Mouse (Mus musculus) A20 (cell line): Measurements from ENCODE around the gene Ttll13.

Source experiments
- DNase-seq: peaks from one replicate; pipeline ENCODE4 v3.0.0-alpha.2; 2011; ENCODE audit warnings: low read depth, low spot score

Ttll13 gene

DNA sequence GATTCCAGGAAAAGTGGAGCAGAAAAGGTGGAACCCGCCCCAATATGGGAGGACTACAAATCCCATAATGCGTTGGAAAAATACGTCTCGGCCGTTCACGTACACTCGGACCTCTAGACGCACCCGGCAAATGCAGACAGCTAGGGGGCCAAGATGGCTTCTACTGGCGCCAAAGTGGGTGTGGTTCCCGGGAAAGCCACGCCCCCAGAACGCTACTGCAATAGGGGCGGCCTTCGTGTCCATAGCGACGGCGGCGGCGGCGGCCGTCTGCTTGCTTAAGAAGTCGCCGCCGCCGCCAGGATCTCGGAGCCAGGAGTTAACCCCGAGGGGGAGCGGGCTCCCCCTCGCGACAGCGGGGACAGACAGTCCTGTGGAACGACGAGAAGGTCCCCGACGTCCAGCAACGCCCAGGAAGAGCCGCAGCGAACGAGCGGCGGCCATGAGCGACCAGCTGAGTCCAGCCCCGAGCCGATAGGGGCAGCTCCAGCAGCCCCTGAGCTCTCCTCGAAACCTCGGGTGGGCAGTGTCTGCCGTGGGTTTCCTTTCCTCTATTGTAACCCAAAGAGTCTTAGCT is at the start of gene Ttll13:
Ttll13 (plus strand) TSS at position 229 of the 574 bp plus-strand sequence.
- peak; percentile 97 for DNase-seq

DNA sequence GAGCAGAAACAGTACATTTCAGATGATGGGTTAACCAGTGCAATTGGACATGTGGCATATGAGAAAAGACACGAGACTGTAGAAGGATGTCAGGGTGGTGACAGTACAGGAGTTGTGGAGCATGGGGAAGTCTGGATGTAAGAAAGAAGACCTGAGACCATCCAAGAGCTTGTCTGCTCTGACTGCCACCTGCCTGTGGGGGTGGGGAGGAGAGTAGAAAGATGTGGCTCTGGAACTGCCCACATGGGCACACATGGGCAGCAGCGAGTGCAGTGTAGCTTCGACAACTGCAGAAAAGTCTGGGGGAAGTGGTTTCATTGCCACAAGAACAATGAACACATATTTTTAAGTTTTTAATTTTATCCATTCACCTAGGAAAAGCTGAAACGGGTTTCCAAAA is 48.8 kb upstream of the Ttll13 start:
- DNase-seq, result peak; percentile 50

DNA sequence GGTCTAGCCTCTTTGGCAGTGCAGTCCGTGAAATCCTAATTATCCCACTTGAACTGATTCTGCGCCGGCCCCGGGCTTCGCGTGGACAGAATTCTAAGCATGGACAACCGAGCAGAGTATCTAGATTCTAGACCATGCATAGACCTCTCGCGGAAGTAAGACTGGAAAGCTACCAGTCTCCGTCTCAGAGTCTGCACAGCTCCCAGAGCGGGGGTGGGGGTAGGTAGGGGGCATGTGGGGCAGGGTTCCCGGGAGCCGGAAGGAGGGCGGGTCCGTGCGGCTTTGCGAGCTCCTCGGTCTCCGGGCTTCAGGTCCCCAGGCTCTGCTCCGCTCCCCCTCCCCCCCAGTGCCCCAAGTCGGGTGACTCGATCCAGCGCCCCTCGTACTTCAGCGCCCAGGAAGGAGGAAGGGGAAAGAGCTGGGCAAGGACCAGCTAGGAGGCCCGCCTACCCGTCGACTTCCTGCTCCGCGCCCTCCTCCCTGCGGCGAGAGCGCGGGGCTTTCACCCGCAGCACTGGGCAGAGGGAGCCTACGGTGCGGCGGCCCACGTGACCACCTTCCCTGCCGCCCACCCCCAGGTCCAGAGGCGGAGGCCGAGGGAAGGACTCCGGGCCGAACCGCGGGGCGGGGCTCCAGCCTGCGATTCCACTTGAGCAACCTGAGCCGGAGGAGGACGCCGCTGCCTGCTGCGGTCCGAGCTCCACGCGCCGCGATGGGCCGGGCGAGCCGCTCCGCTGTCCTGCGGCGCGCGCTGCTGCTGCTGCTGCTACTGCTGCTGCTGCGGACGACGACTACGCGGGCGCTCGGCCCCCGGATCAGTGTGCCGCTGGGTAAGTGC is 48.0 kb upstream of the Ttll13 start:
- peak; percentile 80 for DNase-seq

DNA sequence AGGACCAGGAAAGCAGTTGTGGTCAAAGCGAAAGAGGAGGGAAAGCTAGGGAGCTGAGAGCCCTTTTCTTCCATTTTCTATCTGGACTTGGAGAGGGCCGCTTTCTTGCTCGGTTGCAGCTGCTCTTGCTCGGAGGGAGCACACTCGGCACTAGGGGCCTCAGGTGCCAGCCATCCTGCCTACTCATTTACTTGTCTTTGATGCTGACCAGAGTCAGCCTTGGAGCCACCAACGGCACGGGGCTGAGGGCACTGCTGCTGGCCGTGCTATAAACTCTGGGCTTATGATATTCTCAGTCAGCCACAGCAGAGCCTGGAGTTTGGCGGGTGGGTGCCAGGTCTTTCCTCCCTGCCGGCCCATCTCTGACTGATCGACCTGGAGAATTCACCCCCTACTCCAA is 47.3 kb upstream of the Ttll13 start:
- DNase-seq, result no peak

DNA sequence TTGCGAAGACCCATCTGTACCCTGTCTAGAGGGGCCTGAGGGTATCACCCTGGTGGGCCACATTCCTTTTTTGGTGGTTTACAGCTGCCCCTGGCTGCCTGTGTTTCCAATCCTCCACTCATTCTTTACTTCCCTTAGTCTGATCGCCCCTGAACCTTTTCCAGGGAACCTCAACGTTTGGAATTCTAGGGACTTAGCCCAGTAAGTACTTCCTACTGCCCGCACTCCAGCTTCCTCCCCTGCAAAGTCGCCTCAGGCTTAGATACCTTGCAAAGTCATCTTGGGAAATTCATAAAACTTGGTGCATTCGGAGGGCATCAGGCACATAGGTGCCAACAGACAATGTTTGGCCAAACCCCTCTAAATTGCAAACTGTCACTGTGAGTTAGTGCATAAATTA is 46.9 kb upstream of the Ttll13 start:
- no peak for DNase-seq

DNA sequence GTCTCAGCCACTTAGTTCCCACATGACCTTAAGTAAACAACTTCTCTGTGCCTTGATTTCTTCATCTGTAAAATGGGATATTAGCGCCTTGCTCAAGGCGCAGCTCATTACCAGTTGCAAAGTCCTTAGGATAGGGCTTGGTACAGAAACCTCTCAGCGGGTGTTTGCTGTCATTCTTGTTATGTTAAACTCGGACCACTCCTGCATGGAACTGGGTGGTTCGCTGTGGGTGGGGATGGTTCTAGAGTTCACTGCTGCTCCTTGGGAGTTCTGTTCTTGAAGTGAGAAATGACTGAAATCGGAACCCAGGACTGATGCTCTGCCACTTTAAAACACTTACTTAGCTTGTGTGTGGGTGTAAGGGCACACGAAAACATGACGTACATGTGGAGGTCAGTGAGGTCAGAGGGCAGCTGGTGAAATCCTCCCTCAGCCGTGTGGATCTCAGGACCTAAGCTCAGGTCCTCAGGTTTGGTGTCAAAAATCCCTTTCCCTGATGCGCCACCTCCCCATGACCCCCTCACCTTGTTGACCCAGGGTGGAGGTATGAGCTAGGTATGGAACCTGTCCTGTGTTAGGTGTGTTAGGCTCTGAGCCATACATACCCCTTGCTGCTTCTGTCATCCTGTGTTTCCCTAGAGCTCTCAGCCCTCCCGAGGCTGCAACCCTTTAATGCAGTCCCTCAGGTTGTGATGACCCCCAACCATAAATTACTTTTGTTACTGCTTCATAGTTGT is 46.2 kb upstream of the Ttll13 start:
- DNase-seq, result no peak

DNA sequence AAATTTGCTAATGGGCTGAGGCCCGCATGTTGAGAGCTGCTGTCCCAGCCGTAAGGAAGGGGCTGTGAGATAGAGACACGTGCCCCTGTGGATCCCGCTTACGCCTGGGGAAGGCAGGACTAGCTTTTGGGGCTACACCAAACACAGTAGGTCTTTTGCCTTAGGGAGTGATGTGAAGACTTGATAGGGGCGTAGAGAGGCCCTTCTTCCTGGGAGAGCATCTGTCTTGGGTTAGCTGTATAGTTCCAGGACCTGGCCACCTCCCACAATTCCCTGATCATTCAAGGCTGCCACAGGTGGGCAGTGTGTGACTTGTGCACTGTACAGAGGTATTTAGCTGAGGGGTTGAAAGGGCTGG is 45.6 kb upstream of the Ttll13 start:
- no peak for DNase-seq

DNA sequence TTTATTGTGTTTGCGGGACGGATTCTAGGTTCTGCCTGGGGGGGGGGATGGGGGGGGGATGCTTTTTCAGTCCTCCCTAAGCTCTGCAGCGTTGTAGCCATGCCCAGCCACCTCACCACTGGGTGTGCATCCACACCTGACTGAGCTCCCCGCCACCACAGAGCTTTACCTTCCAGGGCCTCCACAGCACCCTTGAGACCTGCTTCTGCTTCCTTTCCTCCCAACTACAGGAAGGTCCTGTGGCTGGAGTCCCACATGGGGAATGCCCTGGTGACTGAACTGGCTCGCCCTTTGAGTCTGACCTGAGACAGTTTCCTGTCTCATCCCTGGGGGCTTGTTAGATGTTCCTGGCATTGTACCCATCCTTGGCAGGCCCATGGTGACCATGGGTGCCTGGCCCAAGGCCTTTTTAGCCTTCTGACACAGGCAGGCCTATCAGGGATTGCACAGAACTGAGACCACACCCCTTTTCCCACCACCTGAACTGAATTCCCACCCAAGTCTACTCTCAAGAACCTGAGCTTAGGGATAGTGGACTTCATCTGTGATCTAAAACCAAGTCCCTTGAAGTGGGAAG is 45.1 kb upstream of the Ttll13 start:
- no peak for DNase-seq

DNA sequence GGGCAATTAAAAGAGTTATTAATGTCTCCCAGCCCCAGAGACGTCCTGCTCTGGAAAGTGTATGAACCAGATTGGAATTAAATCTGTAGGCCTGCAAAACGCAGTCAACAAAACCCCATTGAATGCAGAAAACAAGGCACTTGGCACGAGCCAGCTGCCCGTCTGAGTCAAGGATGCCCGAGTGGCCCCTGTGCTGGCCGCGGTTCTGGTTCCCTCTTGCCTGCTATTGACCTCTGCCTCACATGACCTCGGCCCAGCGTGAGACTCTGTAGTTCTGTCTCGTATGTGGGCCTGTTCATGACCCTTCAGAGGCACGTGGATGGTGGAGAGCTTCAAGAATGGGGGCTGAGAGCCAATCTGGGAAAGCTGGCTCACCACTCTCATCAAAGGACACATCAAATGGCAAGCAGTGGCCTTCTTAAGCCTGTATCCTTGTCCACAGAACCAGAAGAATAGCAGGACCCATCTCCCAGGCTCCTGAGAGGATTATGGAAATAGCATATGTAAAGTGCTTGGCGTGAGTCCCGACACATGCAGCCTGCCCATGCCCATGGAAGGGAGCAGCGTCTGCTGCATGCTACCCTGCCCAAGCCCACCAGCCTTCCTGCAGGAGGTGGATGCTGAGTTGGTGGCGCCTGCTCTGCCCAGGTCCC is 44.2 kb upstream of the Ttll13 start:
- no peak for DNase-seq

DNA sequence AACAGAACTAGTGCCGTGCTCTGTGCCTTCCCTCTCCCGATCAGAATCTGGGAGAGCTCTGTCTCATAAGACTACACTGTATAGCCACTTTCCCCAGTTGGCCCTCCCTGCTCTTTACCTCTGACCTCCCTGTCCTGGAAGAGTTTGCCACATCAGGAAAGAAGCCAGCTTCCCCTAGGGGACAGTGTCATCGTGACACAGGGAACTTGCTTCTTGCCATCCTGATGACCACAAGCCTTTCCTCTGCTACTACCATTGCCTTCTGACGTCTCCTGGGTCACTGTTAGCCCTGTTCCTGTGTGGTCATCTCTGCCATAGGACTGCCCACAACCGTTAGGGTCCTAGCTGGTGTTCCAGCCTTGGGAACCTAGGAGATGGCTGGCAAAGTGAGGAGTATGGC is 43.2 kb upstream of the Ttll13 start:
- DNase-seq, result no peak

DNA sequence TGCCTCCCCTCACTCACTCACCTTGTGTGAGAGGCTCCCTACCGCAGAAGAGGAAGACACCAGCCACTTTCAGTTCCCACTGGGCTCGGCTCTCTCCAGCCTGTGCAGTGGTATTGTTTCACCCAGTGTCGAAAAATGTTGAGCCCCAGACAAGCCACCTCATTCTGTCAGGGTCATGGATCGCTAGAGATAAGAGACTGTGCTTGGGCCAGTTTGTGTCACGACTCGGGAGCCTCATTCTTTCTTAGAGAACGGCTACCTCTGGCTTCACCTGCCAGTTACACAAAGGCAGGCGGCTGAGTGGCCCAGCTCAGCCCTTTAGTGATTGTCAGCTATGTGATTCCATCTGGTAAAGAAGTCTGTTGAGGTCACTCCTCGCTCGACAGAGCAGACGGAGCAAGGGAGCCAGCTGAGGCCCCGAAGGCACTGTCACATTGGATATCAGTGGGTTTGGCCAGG is 42.5 kb upstream of the Ttll13 start:
- peak; percentile 84 for DNase-seq

DNA sequence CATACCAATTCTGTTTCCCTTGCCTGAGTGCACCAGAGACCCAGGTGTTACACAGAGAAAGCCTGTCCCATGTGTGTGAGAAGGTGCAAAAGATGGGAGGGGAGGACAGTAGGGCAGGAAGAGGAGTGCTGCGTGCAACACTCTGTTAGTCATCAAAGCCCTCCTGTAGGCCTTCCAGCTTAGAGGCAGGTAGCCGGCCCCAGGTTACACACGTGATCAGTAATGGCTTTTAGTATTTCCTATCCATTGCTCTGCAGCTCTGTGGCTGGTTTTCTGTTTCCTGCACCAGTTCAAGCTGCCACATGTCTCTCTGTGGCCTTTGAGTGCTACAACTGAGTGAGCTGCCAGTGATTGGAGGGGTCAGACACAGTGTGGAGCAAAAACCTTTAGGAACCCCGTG is 41.8 kb upstream of the Ttll13 start:
- DNase-seq, result peak; percentile 29

DNA sequence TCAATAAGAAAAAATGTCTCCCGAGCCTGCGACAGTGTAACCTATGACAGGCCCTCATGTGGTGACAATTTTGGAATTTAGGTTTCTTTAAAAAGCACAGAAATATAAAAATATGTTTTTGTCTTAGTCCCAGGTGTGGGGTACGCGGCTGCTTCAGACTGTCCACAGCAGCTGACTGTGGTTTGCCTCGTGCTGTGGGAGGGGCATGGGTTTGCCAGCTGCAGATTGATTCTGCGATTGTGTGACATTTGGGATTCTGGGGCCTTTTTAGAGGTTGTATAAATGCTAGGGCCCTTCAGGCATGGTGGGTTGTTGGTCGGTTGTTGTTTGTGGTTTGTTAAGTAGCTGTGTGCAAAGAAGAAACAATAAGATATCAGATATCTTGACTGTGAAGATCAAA is 41.2 kb upstream of the Ttll13 start:
- DNase-seq, result no peak

DNA sequence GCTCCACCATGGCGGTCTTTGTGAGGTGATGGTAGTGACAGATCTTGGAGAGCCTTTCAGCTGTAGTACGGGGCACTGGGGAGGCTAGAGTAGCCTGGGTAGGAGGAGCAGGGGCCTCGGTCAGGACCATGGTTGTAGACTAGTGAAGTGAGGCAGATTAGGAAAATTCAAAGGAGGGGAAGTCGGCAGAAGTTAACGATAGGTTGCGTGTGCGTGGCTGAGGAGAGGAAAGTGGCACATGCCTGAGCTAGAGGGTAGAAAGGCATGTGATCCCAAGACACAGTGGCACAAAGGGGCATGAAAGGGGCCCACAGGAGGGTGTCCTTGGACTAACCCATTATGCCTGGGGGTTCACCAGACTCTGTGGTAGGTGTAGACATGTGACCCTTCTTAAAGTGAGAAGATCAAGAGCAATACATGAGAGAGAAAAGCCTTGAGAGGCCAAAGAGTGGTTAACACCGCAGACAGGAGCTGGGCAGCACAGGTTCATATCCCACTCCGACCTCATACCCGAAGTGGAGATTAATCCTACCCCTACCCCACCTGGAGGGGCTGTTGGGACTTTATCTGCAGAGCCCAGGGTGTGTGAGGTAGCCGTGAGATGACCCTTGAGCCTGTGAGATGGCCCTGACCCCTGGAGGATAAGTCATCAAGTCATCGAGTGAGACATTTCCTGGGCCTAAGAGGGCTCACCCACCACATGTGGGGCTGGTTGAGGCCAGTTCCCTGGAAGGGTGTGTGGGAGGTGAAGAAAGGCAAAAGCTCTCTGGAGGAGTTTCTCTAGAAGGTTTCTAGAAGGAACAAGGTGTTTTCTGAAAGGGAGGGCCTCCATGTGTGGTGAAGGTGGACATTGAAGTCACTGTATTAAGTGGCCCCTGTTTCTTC is 40.2 kb upstream of the Ttll13 start:
- no peak for DNase-seq

DNA sequence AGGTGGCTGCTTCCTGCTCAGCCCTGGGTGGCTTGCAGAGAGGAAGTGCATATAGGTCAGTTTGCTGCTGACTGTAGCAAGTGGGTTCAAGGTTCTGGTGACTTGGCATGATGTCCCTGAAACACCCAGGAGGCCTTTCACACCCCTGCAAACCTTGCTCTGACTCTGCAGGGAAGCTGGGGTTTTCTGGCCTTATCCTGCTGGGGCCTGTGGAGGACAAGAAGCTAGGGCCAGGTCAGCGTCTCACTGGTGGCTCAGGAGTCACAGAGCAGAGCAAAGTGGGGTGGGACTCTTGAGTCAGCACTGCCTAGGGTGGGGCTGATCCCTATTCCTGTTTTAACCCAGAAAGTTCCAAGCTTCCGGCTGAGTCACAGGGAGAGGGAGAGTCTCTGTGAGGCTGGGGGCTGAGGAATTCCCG is 38.9 kb upstream of the Ttll13 start:
- DNase-seq, result no peak

DNA sequence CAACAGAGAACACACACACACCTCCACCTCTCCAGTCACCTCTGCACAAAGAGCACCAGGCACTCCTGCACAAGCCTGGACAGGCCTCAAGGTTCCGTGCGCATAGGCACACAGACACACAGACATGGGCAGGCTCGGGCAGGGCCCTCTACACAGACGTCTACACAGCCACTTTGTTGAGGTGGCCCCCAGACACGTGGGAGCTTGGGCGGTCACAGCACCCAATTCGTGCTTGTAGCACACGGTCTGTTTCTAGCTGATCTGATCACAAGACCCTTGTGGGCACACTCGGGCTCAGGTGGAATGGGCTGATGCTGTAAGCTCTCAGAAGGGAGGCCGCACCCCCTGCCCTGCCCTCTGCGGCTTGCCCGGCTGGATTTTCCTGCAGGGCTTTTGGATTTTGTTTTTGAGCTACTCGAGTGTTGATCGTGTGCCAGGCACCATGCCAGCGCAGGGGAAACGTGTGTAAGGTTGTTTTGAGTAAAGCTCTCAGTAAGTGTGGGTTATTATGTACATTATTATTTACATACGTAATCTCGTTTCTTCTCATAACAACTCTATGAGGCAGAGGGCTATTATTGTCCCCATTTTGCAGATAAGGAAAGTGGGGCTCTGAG is 38.0 kb upstream of the Ttll13 start:
- DNase-seq, result no peak

DNA sequence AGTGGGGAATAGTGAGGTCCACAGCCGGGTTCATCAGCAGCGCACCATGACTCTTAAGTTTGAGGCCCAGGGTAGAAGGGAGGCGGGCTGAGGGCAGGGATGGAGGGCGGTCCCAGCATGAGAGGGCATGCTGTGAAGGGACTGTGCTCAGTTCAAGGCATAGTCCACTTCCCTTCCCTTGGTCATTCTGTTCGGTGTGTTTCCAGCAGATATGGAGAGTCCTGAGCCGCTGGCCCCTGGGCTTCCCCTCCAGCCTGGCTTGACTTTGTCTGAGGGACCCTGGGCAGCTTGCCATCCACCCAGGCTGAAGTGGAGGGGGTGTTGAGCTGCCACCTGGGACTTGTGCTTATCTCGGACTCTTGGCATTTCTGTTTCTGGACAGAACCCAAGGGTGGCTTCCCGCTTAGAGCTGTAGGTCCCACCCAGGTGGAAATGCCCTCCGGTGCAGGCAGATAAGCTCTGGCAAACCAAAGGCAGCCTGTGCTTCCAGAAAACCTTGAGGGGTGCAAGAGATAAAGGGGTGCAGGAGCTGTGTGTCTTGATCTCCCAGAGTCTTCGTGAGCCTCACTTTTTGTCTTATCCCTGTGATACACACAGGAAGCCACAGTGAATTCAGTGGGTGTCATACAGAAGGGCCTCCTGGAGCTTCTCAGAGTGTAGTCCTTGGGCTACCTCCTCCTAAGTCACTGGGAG is 37.3 kb upstream of the Ttll13 start:
- DNase-seq, result no peak

DNA sequence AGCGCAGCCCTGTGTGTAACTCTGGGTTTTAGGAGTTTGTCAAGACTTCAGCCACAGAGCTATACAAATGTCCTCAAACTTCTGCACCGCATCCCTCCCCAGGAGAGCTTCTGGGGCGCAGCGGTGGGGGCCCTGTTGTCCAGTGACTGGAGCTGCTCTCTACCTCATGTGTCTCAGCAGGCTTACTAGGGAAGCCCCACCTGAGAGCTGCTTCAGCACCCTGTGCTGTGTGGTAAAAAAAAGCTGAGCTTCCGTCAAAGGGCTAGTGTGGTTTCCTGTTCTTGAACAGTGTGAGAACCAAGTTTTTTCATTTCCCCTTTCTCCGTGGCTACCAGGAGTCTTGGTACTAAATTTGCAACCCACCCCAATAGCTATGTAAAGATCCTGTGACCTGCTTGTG is 36.5 kb upstream of the Ttll13 start:
- peak; percentile 89 for DNase-seq

DNA sequence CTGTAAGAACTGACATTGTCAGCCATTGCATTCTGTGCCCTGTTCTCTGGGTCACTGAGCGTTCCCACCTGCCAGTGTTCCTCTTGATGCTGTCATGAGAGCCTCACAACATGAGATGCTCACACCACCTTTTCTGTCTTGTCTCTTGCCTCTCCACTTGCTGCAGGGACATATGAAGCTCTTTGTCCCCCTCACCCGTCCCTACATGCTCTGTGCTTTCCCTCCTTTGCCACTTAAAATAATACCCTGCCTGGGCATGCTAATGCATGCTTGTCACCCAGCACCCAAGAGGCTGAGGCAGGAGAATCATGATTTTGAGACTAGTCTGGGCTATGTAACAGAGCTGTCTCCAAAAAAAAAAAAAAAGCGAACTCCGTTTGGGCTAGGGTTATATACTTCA is 35.2 kb upstream of the Ttll13 start:
- no peak for DNase-seq

DNA sequence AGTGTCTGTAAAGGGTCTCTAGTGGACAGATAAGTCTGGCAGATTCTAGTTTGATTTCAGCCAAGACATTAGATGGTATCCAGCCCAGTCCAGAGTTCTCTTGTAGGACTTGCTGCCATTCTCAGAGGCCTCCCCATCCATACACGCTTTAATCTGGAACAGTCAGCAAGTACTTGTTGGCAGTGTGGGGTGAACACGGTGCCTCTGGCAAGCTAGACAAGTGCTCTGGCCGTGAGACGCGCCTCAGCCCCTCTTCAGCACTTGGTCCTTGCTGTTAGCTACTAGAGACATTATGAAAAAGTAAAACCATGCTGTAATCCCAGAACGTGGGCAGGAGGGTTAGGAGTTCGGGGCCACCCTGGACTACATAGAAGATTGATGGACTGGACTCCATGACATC is 32.6 kb upstream of the Ttll13 start:
- no peak for DNase-seq
